Mouse (Mus musculus): ENCODE measurements around the gene Shc2. TPM values are rescaled to one million over a fixed set of nuclear protein-coding genes. Genes with fewer than 3 reads are reported as not detected.
A peak's percentile ranks its signal among the peaks of the same experiment; 100 is the strongest.

Shc2 gene
- total RNA-seq, 2 experiments from 2014 or later = 3.5 to 4.0 TPM

GRCm38 (mm10) chr10:79625398-79625797, 12.3 kb downstream of the Shc2 start:
- intact Hi-C loops (cut with DNase I) = no loop called here
- no peak for DNase-seq

DNA sequence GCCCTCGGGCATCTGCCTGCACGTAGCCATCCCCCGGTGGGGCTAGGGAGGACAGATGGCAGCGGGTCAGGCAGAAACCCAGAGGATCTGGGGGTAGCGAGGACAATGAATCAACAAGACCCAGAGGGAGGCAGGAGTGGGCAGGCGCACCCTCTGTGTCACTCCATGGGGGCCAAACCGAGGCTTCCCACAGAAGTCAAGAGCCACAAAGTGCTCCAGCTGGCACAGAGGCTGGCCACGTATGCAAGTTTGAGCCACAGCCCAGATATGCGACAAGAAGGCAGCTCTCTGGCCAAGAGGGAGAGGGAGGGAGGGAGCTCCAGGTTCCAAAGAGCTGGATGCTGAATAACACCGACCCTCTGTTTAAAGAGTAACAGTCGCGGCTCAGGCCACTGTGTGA, 13.8 kb downstream of the Shc2 start:
- intact Hi-C loops (cut with DNase I) = no loop called here
- DNase-seq = peak; percentile 37 to 59

- no peak for DNase-seq
- intact Hi-C loops (cut with DNase I) = no loop called here
These were observed 21.3 kb downstream of the Shc2 start for GRCm38 (mm10) chr10:79616376-79616775.

GRCm38 (mm10) chr10:79615860-79616259, 21.9 kb downstream of the Shc2 start:
- DNase-seq = no peak
- intact Hi-C loops (cut with DNase I) = no loop called here

DNA sequence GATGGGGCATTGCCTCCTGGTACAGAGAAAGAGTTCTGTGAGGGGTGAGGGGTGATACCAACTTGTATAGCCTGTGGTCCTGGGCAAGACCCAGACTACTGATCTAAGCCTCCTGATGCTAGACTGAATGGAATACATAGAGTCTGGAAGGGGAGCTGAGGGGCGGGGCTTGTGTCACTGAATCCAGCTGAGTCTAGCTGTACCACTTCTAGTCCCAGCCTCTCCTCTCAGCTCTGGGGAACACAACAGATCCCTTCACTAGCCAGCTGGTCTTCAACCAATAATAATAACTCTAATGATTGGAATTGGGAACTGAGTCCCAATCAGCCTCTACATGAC, 23.4 kb downstream of the Shc2 start:
- intact Hi-C loops (cut with DNase I) = no loop called here

DNA sequence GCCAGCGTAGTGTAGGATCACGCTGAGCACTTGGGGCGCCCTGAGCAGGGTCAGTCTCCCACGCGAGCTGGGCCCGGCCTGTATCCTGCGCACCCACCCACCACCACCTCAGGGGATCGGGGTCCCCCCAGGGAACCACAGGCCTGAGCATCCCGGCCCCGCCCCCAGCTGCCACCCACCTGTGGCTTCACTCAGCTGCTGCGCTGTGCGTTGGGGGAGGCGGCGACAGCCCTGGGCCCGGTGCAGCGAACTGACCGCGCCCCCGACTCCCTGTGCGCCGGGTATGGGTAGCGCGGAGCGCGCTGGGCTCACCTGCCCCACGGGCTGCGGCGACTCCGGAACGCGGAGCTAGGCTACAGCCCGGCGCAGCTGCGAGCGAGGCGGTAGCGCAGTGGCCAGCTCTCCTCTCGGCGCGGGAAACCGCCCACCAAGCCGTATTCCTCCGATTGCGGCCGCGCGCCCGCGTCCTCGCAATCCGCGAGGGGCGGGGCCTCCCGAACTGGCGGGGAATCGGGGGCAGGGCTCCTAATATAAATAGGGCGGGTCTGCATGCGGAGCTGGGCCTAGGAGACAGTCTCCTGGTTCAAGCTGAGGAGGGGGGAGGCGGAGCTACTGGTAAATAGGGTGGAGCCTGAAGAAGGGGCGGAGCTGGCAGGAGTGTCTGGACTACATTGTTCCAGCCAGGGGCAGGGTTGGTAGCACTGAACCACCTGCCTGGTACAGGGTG, 24.0 kb downstream of the Shc2 start, which contains the start of gene C2cd4c:
TSS of gene C2cd4c (minus strand) at position 448 of the 727 bp plus-strand sequence.
- intact Hi-C loops (cut with DNase I) = no loop called here
- peak; percentile 38 to 41 for DNase-seq

More for the DNA sequence above, 23.4 kb downstream of the Shc2 start:
- no peak for DNase-seq

DNA sequence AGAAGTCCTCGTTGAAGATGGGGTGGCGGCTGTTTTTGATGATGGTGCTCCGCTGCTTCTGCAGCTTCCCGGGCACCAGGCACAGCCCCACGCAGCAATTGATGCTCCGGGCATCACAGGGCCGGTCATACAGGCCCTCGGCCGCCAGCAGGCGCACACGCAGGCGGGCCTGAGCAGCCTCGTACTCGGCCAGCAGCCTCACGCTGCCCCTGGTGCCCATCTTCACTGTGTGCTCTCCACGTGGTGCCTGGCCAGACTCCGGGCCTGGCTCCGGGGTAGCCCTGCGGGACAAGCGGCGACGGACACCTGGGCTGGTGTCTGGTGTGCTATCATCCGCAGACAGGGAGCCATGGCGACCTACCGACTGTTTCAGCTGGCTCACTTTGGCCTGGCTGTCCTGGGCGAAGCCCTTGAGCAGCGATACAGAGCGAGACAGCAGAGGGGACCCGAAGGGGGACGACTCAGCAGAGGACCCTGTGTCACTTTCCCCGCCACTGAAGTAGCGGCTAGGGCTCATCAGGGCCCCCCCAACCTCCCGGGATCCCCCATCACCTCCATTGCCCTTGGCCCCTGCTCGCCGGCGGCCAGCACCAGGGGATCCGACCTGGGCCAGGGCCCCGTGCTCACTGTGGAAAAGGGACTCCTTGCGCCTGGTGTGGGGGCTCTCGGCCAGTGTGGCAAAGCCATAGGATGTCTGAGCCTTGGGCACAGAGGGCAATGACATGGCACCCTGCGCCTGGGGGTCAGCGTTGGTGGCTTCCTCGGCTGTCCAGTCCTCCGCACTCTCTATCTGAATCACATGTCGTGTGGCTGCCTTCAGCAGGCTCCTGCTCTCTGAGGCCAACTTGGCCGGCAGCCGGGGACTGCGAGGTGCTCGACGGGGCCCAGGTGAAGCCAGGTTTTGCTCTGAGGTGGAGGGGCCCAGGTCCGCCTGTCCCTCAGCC, 25.3 kb downstream of the Shc2 start:
- DNase-seq = peak in 1 of 2 experiments; percentile 26
- intact Hi-C loops (cut with DNase I) = no loop called here

- DNase-seq = no peak
- intact Hi-C loops (cut with DNase I) = no loop called here
These were observed 26.4 kb downstream of the Shc2 start for GRCm38 (mm10) chr10:79611296-79611695.

DNA sequence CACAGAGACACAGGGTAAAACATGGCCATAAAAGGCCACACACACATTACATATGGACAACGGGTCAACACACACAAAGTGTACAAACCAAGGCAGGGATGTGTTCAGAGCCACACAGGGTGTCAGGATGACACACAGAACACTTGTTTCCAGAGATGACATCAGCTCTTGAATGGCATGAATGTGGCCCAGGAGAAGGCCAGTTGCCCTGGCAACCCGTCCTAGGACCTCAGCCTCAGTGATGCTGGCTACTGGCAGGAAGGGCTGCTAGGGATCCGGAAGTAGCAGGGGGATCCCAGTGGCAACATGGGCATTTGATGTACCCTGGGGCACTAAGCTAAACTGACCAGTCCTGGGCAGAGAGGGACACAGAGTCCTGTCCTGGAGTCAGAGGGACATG, 28.4 kb downstream of the Shc2 start:
- DNase-seq = no peak
- intact Hi-C loops (cut with DNase I) = no loop called here

GRCm38 (mm10) chr10:79607892-79608291, 29.8 kb downstream of the Shc2 start:
- no peak for DNase-seq
- intact Hi-C loops (cut with DNase I) = no loop called here

DNA sequence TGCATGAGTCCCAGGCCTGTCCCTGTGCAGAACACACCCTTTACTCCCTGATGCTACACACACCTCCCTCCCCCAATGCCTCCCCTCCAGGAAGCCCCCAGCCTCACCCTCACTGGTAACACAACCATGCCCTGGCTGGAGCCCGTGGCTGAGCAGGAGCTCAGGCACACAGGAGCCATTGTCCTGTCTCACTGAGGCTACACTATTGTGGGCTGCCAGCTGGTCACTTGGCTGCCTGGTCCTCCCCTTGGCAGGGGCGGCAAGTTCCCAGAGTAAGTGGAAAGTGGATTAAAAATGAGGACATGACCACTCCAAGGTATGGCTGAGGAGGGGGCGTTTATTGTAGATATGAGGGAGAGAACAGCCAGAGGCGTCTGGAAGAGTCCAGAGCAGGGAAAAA, 31.2 kb downstream of the Shc2 start:
- no peak for DNase-seq
- intact Hi-C loops (cut with DNase I) = no loop called here

GRCm38 (mm10) chr10:79597936-79598230, 39.8 kb downstream of the Shc2 start:
- DNase-seq = no peak
- intact Hi-C loops (cut with DNase I) = no loop called here

DNA sequence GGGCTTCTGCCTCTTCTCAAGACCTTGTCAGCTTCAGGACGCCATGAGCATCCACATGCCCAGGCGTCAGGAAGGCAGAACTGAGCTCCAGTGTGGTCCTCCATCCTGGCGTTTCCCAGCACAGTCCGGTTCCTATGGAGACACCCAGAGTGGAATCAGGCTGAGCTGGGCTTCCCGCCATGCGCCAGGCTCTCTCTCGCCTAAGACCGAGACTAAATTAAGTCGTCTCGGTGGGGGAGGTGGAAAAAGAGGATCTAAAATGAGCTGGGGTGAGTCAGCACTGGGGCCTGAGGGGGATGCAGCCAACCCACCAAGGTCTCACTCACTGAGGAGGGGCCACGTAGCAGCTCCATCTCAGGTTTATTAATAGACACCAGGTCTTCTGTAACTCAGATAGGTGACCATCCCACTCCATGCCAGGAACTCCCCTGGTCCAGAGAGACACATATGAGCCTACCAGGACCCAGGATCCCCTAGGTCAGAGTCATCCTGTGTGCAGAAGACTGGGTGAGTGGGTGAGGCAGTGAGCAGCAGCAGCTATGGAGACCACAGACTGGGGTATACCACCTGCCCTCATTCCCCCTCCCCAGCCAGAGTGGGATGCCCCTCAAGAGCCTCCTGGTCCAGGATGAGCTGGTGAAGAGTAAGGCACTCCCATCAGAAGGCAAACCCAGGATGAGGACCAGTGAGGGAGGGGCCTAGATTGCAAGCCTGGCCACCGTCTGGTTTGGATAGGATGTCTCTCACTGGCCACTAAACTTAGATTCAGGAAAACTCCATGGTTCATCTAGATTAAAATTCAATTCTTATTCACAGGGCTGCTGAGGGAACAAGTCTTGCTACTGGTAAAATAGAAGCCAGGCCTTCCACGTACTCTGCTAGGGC, 40.4 kb downstream of the Shc2 start:
- intact Hi-C loops (cut with DNase I) = no loop called here
- DNase-seq = no peak

DNA sequence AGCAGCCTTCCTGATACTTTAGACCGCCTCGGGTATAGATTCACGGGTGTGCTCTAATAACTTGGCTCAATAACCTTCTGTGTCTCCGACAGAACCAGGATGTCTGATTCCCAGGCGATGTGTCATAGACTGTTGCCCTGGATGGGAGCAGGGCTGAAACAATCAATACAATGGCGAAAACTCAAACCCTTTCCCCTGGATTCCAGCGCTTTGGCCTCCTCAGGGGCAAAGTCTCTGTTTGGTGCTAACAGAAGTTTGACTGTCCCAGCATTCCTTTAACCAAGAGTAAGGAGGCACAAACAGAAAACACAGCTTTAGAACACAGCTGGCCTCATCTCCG, 42.2 kb downstream of the Shc2 start:
- intact Hi-C loops (cut with DNase I) = loop anchor here (1.0 kb wide), 2 partner anchors 54 to 73 kb away; no protein-coding TSS in a partner anchor
- no peak for DNase-seq

DNA sequence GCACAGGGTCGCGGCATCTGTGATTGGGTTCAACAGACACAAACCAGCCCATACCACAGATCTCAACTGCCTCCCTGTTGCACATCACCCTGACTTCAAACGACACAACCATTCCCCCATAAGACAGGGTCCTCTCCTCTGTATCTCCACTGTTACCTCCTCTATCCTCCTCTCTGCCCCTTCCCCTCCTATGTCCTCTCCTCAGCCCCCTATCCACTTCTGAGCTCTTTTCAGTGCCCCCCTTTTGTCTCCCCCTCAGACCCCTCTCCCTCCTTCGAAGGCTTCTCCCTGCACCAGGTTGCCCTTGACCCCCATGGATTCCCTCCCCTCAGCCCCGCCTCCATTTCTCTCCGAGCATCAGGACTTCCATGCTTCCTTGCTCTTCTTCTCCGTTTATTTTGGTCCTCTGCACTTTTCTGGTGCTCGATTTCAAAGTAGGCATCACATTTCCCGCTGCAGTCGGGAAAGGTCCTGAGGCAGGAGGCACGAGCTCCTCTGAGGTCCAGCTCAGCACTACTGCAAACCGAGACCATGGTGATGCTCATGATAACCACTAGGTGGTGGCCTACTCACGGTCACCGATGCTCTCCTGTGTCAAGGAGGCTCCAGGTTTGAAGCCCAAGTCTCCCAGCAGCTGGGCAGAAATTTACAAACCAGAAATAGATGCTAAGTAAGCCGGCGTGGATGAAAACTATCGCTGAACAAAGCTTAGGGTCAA, 42.7 kb downstream of the Shc2 start:
- intact Hi-C loops (cut with DNase I) = loop anchor here (1.0 kb wide), 2 partner anchors 54 to 73 kb away; no protein-coding TSS in a partner anchor
- peak; percentile 53 to 68 for DNase-seq

DNA sequence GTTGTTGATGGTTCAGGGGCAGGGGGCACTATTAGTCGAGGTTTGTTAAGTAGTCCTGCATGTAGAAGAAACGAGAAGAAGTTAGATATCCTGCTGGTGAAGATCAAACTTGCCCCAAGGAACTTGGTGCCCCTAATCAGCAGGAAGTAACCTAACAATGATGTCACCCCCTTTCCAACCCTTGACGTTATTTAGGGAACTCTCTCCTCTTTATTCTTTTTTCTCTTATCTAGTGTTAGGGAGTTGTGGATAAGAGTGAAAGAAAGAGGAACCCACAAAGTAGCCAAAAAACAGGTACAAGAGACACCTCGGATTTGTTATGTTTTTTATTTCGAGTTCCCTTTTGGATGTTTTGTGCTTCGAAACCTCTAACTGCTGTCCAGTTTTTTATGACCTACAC, 43.6 kb downstream of the Shc2 start:
- intact Hi-C loops (cut with DNase I) = no loop called here
- no peak for DNase-seq

- no peak for DNase-seq
- intact Hi-C loops (cut with DNase I) = no loop called here
These were observed 47.0 kb downstream of the Shc2 start for GRCm38 (mm10) chr10:79590702-79591101.

- DNase-seq = no peak
- intact Hi-C loops (cut with DNase I) = no loop called here
These were observed 50.0 kb downstream of the Shc2 start for GRCm38 (mm10) chr10:79587752-79588126.

- intact Hi-C loops (cut with DNase I) = no loop called here
- no peak for DNase-seq
These were observed 50.5 kb downstream of the Shc2 start, which contains the start of gene Theg for GRCm38 (mm10) chr10:79587061-79587751. TSS of gene Theg (minus strand) at chr10:79587331.

- DNase-seq = no peak
- intact Hi-C loops (cut with DNase I) = no loop called here
These were observed 51.5 kb downstream of the Shc2 start for GRCm38 (mm10) chr10:79586243-79586642.
